Mouse (Mus musculus): ENCODE measurements around the gene Bcan.

DNA sequence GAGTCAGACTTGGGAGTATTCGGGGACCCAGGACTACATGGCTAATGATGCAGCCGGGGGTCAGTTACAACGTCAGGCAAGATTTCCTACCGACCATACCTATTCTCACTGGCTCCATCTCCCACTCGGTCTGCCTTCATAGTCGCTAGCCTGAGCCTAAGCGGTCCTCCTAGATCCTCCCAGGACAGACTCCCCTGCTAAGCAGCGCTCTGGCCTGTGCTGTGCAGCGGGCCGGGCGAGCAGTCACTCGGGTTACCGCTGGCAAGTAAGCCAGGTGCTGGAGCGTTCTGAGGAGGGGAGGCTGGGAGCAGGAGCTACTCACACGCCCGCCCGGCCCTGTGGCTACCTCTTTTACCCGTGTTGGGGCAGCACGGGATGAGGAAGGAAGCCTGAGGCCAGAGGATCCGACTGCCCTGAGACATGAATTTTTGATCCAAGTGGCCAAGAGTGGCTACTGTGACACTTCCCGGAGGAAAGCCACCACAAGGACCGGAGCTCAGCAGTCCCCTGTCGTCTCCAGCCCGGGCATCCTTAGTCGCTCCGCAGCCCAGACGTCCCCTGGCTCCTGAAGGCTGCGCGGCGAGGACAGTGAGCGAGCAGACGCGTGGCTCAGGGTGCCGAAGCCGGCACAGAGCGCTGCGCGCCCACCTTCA is 661 bp downstream of the Bcan start:
- TF ChIP-seq POLR2A (IDR thresholded peaks at IDR 0.05; ENCODE audit: borderline replicate concordance, control insufficient read depth, low read depth, low read length): no peak
- TF ChIP-seq CTCF (IDR thresholded peaks at IDR 0.05; ENCODE audit: control insufficient read depth, insufficient read depth, low read length): no peak

Measured in bone marrow, adult 2 months (tissue).